Mouse (Mus musculus): ENCODE results near the gene Fscn1. TPM values are rescaled to one million over a fixed set of nuclear protein-coding genes. Genes with fewer than 3 reads are reported as not detected.

Fscn1 gene
- polyA plus RNA-seq, 1 experiment from 2014 or later, result 428 TPM

DNA sequence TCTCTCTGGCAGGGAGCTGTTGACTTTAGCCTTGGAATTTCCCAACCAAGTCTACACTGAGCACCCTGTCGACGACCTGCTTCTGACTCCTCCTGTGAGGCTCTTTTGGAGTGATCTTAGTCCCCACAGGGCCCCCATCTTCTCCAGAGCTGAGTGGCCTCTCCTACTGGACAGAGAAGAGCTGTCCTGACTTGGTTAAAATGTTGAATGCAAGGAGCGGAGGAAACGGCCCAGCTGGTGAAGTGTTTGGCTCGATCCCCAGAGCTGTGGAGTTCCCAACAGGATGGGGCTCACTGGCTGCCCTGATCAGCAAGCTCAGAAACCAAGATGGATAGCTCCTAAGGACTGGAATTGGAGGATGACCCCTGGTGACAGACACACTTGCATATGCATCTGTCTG, 16.4 kb downstream of the Fscn1 start:
- peaks cover 20% of the 10 kb centered on the region for H3K36me3 ChIP-seq (ENCODE audit: control insufficient read depth, insufficient read depth, low read length)
- H3K4me1 ChIP-seq (ENCODE audit: control insufficient read depth, insufficient read depth, low read length), result no peaks in the 10 kb centered on the region
- ATAC-seq (ENCODE audit: low read depth), result no peak
- no peak overlapping the region for H3K4me2 ChIP-seq (ENCODE audit: low read depth, low read length)
- no peak overlapping the region for H3K4me3 ChIP-seq (ENCODE audit: low read depth, low read length)
- WGBS, result 67% methylated on average over 5 of the region's 5 CpGs
- no peaks in the 10 kb centered on the region for H3K9me3 ChIP-seq (ENCODE audit: control insufficient read depth, low read length)
- no peak overlapping the region; the same call in 1 of the 2 replicates for H3K27ac ChIP-seq (ENCODE audit: low read depth, low read length)
- H3K27me3 ChIP-seq (ENCODE audit: control insufficient read depth, insufficient read depth, low read length), result no peaks in the 10 kb centered on the region
- H3K9ac ChIP-seq (replicated peaks; ENCODE audit: low read depth, low read length), result no peak overlapping the region

- 80% methylated on average over 16 of the region's 16 CpGs for WGBS
- no peaks in the 10 kb centered on the region for H3K36me3 ChIP-seq (ENCODE audit: control insufficient read depth, insufficient read depth, low read length)
- no peaks in the 10 kb centered on the region for H3K9me3 ChIP-seq (ENCODE audit: control insufficient read depth, low read length)
- no peaks in the 10 kb centered on the region for H3K27me3 ChIP-seq (ENCODE audit: control insufficient read depth, insufficient read depth, low read length)
- no peaks in the 10 kb centered on the region for H3K4me1 ChIP-seq (ENCODE audit: control insufficient read depth, insufficient read depth, low read length)
- no peak for ATAC-seq (ENCODE audit: low read depth)
- no peak overlapping the region for H3K9ac ChIP-seq (replicated peaks; ENCODE audit: low read depth, low read length)
- H3K4me3 ChIP-seq (ENCODE audit: low read depth, low read length), result no peak overlapping the region
- H3K4me2 ChIP-seq (ENCODE audit: low read depth, low read length), result no peak overlapping the region
- H3K27ac ChIP-seq (ENCODE audit: low read depth, low read length), result no peak overlapping the region
Measured at GRCm38 (mm10) chr5:142982046-142982801, 22.1 kb downstream of the Fscn1 start.

- Histone ChIP-seq H3K27me3 (ENCODE audit: control insufficient read depth, insufficient read depth, low read length) (no peaks in the 10 kb centered on the region), H3K9me3 (ENCODE audit: control insufficient read depth, low read length) (no peaks in the 10 kb centered on the region), H3K9ac (replicated peaks; ENCODE audit: low read depth, low read length) (no peak overlapping the region), H3K4me3 (ENCODE audit: low read depth, low read length) (no peak overlapping the region), H3K27ac (ENCODE audit: low read depth, low read length) (no peak overlapping the region), H3K4me2 (ENCODE audit: low read depth, low read length) (no peak overlapping the region), H3K36me3 (ENCODE audit: control insufficient read depth, insufficient read depth, low read length) (no peaks in the 10 kb centered on the region), H3K4me1 (ENCODE audit: control insufficient read depth, insufficient read depth, low read length) (no peaks in the 10 kb centered on the region)
- 56% methylated on average over 8 of the region's 8 CpGs for WGBS
- no peak for ATAC-seq (ENCODE audit: low read depth)
Measured at GRCm38 (mm10) chr5:142983174-142983573, 23.0 kb downstream of the Fscn1 start.

- H3K4me3 ChIP-seq (ENCODE audit: low read depth, low read length), result no peak overlapping the region
- H3K4me2 ChIP-seq (ENCODE audit: low read depth, low read length), result no peak overlapping the region
- H3K27ac ChIP-seq (ENCODE audit: low read depth, low read length), result no peak overlapping the region
- no peaks in the 10 kb centered on the region for H3K27me3 ChIP-seq (ENCODE audit: control insufficient read depth, insufficient read depth, low read length)
- H3K4me1 ChIP-seq (ENCODE audit: control insufficient read depth, insufficient read depth, low read length), result no peaks in the 10 kb centered on the region
- H3K36me3 ChIP-seq (ENCODE audit: control insufficient read depth, insufficient read depth, low read length), result no peaks in the 10 kb centered on the region
- H3K9me3 ChIP-seq (ENCODE audit: control insufficient read depth, low read length), result no peaks in the 10 kb centered on the region
- H3K9ac ChIP-seq (replicated peaks; ENCODE audit: low read depth, low read length), result no peak overlapping the region
- WGBS, result 78% methylated on average over 10 of the region's 10 CpGs
- ATAC-seq (ENCODE audit: low read depth), result no peak
Measured at GRCm38 (mm10) chr5:142984271-142984670, 24.1 kb downstream of the Fscn1 start.

- Histone ChIP-seq H3K4me3 (ENCODE audit: low read depth, low read length) (no peak overlapping the region), H3K9ac (replicated peaks; ENCODE audit: low read depth, low read length) (no peak overlapping the region), H3K9me3 (ENCODE audit: control insufficient read depth, low read length) (no peaks in the 10 kb centered on the region), H3K27ac (ENCODE audit: low read depth, low read length) (no peak overlapping the region), H3K27me3 (ENCODE audit: control insufficient read depth, insufficient read depth, low read length) (no peaks in the 10 kb centered on the region), H3K4me2 (ENCODE audit: low read depth, low read length) (no peak overlapping the region), H3K36me3 (ENCODE audit: control insufficient read depth, insufficient read depth, low read length) (peaks cover 19% of the 10 kb centered on the region; the same call in 1 of the 2 replicates), H3K4me1 (ENCODE audit: control insufficient read depth, insufficient read depth, low read length) (no peaks in the 10 kb centered on the region)
- 81% methylated on average over 5 of the region's 5 CpGs for WGBS
- no peak for ATAC-seq (ENCODE audit: low read depth)
Measured at GRCm38 (mm10) chr5:142988520-142988919, 28.4 kb downstream of the Fscn1 start.

GRCm38 (mm10) chr5:142989167-142989566, 29.0 kb downstream of the Fscn1 start:
- Histone ChIP-seq H3K4me1 (ENCODE audit: control insufficient read depth, insufficient read depth, low read length) (no peaks in the 10 kb centered on the region), H3K9me3 (ENCODE audit: control insufficient read depth, low read length) (no peaks in the 10 kb centered on the region), H3K27ac (ENCODE audit: low read depth, low read length) (no peak overlapping the region), H3K27me3 (ENCODE audit: control insufficient read depth, insufficient read depth, low read length) (no peaks in the 10 kb centered on the region), H3K4me2 (ENCODE audit: low read depth, low read length) (no peak overlapping the region), H3K4me3 (ENCODE audit: low read depth, low read length) (no peak overlapping the region), H3K9ac (replicated peaks; ENCODE audit: low read depth, low read length) (no peak overlapping the region), H3K36me3 (ENCODE audit: control insufficient read depth, insufficient read depth, low read length) (peaks cover 19% of the 10 kb centered on the region; the same call in 1 of the 2 replicates)
- no peak for ATAC-seq (ENCODE audit: low read depth)
- WGBS, result 93% methylated on average over 3 of the region's 3 CpGs

GRCm38 (mm10) chr5:142994746-142995145, 34.6 kb downstream of the Fscn1 start:
- H3K4me1 ChIP-seq (ENCODE audit: control insufficient read depth, insufficient read depth, low read length), result no peaks in the 10 kb centered on the region
- 92% methylated on average over 2 of the region's 2 CpGs for WGBS
- H3K9ac ChIP-seq (replicated peaks; ENCODE audit: low read depth, low read length), result no peak overlapping the region
- no peak for ATAC-seq (ENCODE audit: low read depth)
- H3K9me3 ChIP-seq (ENCODE audit: control insufficient read depth, low read length), result no peaks in the 10 kb centered on the region
- H3K4me3 ChIP-seq (ENCODE audit: low read depth, low read length), result no peak overlapping the region
- no peak overlapping the region for H3K4me2 ChIP-seq (ENCODE audit: low read depth, low read length)
- peaks cover 19% of the 10 kb centered on the region; the same call in 1 of the 2 replicates for H3K36me3 ChIP-seq (ENCODE audit: control insufficient read depth, insufficient read depth, low read length)
- H3K27me3 ChIP-seq (ENCODE audit: control insufficient read depth, insufficient read depth, low read length), result no peaks in the 10 kb centered on the region
- H3K27ac ChIP-seq (ENCODE audit: low read depth, low read length), result no peak overlapping the region

DNA sequence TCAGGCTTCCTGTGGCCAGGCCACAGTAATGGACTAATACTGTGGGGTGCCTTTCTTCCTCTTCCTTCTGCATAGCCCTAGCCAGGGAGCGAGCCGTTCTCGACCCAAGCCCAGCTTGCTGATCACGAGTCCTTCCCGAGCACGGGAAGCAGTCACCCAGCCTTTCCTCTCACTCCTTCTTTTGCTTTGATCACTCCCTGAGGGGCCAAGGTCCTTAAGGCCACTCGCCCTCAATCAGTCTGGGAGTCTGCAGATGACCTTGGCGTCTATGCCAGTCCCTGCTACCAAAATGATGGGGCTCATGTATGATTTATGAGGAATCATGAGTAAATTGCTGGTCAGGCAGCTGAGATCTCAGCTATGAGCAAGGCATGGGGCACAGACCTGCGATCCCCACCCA, 37.4 kb downstream of the Fscn1 start:
- H3K4me3 ChIP-seq (ENCODE audit: low read depth, low read length), result no peak overlapping the region
- 88% methylated on average over 9 of the region's 9 CpGs for WGBS
- H3K27ac ChIP-seq (ENCODE audit: low read depth, low read length), result no peak overlapping the region
- no peaks in the 10 kb centered on the region; the same call in 1 of the 2 replicates for H3K4me1 ChIP-seq (ENCODE audit: control insufficient read depth, insufficient read depth, low read length)
- H3K9me3 ChIP-seq (ENCODE audit: control insufficient read depth, low read length), result no peaks in the 10 kb centered on the region
- no peak for ATAC-seq (ENCODE audit: low read depth)
- no peak overlapping the region for H3K9ac ChIP-seq (replicated peaks; ENCODE audit: low read depth, low read length)
- H3K4me2 ChIP-seq (ENCODE audit: low read depth, low read length), result no peak overlapping the region
- 0 out of 2 replicates have a peak, but pooled peaks cover 6% of the 10 kb centered on the region for H3K36me3 ChIP-seq (ENCODE audit: control insufficient read depth, insufficient read depth, low read length)
- H3K27me3 ChIP-seq (ENCODE audit: control insufficient read depth, insufficient read depth, low read length), result no peaks in the 10 kb centered on the region

GRCm38 (mm10) chr5:142998171-142998570, 38.0 kb downstream of the Fscn1 start:
- H3K4me1 ChIP-seq (ENCODE audit: control insufficient read depth, insufficient read depth, low read length), result no peaks in the 10 kb centered on the region; the same call in 1 of the 2 replicates
- 52% methylated on average over 2 of the region's 2 CpGs for WGBS
- H3K9ac ChIP-seq (replicated peaks; ENCODE audit: low read depth, low read length), result no peak overlapping the region
- H3K9me3 ChIP-seq (ENCODE audit: control insufficient read depth, low read length), result no peaks in the 10 kb centered on the region
- H3K27me3 ChIP-seq (ENCODE audit: control insufficient read depth, insufficient read depth, low read length), result no peaks in the 10 kb centered on the region
- H3K36me3 ChIP-seq (ENCODE audit: control insufficient read depth, insufficient read depth, low read length), result no peaks in the 10 kb centered on the region
- H3K4me2 ChIP-seq (ENCODE audit: low read depth, low read length), result no peak overlapping the region
- no peak overlapping the region for H3K27ac ChIP-seq (ENCODE audit: low read depth, low read length)
- no peak for ATAC-seq (ENCODE audit: low read depth)
- H3K4me3 ChIP-seq (ENCODE audit: low read depth, low read length), result no peak overlapping the region

Measured in neural tube, embryonic 14.5 days (tissue).